Mouse (Mus musculus) lung, postnatal 0 days (tissue): Measurements from ENCODE around the gene Gm27021.

ENCODE experiments used
- CTCF ChIP-seq: IDR thresholded peaks from 2 replicates; pipeline ENCODE4 v1.5.1; 2016; ENCODE audit warnings: antibody characterized with exemption, mild to moderate bottlenecking
- EP300 ChIP-seq: IDR thresholded peaks from 2 replicates; pipeline ENCODE4 v1.6.1; 2016; ENCODE audit warnings: antibody characterized with exemption, mild to moderate bottlenecking, control low read depth

DNA sequence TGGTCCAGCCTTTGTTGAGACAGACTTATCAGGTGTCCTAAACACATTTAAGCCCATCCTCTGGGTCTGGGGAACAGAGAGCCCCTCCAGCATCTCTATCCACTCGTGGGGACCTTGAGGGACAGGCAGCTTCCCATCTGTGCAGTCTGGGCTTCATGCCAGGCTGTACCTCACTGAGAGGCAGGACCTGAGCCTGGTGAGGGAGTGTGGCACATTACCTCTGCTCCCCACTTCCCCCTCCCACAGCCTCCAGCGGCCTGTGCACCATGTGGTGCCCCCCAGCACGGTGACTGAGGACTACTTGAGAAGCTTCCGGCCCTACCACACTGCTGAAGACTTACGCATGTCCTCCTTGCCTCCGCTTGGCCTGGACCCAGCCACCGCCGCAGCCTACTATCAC is 101.2 kb downstream of the Gm27021 start:
- TF ChIP-seq CTCF (no peak), EP300 (no peak)
